Mouse (Mus musculus): Measurements from ENCODE around the gene Grk1. TPM values are rescaled to one million over a fixed set of nuclear protein-coding genes. Genes with fewer than 3 reads are reported as not detected.

Gene Grk1
- polyA plus RNA-seq, 1 experiment from 2014 or later = not detected

DNA sequence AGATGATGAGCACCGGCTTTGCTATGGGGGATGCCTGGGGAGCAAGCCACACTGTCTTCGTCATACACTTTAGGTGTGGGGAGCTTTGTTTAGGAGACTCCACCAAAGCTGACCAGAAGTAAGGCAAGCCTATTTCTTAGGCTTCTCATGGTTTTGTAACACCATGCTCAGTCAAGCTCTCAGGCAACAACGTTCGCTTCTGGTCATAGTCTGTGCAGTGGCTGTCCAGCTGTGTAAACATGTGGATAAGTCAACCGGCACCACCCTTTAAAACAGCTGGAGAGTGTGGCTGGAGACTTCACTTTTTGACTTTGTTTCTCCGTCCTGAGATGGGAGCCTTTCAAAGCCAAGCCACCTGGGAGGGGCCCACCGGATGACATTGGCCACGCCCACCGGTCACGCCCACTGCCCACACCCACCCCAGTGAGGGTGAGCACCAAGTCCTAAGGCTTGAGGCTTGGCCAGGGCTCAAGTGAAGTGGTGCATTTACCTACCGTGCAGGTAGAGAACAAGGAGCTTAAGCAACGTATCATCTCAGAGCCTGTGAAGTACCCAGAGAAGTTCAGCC lies 9.0 kb downstream of the Grk1 start:
- H3K27ac ChIP-seq (ENCODE audit: low read length) = no peak overlapping the region
- no peak overlapping the region for H3K9ac ChIP-seq (ENCODE audit: low read depth, low read length)
- no peak overlapping the region for H3K4me3 ChIP-seq (ENCODE audit: low read depth, low read length)
- no peaks in the 10 kb centered on the region for H3K9me3 ChIP-seq (replicated peaks; ENCODE audit: control insufficient read depth, low read length)
- 41% methylated on average over 12 of the region's 12 CpGs for WGBS (ENCODE audit: insufficient replicate concordance)
- no peak for ATAC-seq (ENCODE audit: low read depth)
- no peaks in the 10 kb centered on the region for H3K4me1 ChIP-seq (ENCODE audit: control insufficient read depth, low read depth, low read length)
- H3K4me2 ChIP-seq (ENCODE audit: low read depth, low read length) = no peak overlapping the region
- no peaks in the 10 kb centered on the region; the same call in 1 of the 2 replicates for H3K27me3 ChIP-seq (ENCODE audit: control insufficient read depth, insufficient read depth, low read depth, low read length)
- H3K36me3 ChIP-seq (ENCODE audit: control insufficient read depth, insufficient read depth) = no peaks in the 10 kb centered on the region

GRCm38 (mm10) chr8:13415879-13416278 lies 11.0 kb downstream of the Grk1 start:
- Histone ChIP-seq H3K4me3 (ENCODE audit: low read depth, low read length) (no peak overlapping the region), H3K9ac (ENCODE audit: low read depth, low read length) (no peak overlapping the region), H3K9me3 (replicated peaks; ENCODE audit: control insufficient read depth, low read length) (no peaks in the 10 kb centered on the region), H3K27me3 (ENCODE audit: control insufficient read depth, insufficient read depth, low read depth, low read length) (no peaks in the 10 kb centered on the region; the same call in 1 of the 2 replicates), H3K4me1 (ENCODE audit: control insufficient read depth, low read depth, low read length) (no peaks in the 10 kb centered on the region), H3K27ac (ENCODE audit: low read length) (no peak overlapping the region), H3K4me2 (ENCODE audit: low read depth, low read length) (no peak overlapping the region), H3K36me3 (ENCODE audit: control insufficient read depth, insufficient read depth) (no peaks in the 10 kb centered on the region)
- no peak for ATAC-seq (ENCODE audit: low read depth)
- 50% methylated on average over 10 of the region's 10 CpGs for WGBS (ENCODE audit: insufficient replicate concordance)

DNA sequence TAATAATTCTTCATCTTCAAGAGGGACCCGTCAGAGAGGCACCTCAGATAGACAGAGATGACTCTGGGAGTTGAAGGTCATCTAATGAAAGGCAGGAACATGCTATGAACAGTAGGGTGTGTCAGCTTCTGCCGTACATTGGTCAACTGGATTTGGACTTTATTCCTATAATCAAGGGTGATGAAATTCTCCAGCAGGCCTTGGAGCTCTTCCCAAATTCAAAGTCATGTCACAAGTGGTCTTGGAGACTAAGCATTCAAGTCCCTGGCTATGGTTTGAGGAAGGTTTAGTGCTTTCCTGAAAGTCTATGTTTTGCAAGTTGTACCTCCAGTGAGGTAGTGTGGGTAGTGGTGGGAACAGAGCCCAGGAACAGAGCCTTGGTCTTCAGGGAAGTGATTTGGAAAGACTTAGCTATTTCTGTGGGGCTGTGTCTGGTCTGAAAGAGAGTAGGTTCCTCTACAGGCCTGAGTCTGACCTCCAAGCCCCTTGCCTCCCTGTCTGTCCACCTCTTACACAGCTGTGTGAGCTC lies 14.3 kb downstream of the Grk1 start:
- ATAC-seq (ENCODE audit: low read depth) = no peak
- Histone ChIP-seq H3K27ac (ENCODE audit: low read length) (no peak overlapping the region), H3K4me1 (ENCODE audit: control insufficient read depth, low read depth, low read length) (no peaks in the 10 kb centered on the region), H3K9me3 (replicated peaks; ENCODE audit: control insufficient read depth, low read length) (no peaks in the 10 kb centered on the region), H3K9ac (ENCODE audit: low read depth, low read length) (no peak overlapping the region), H3K4me3 (ENCODE audit: low read depth, low read length) (no peak overlapping the region), H3K27me3 (ENCODE audit: control insufficient read depth, insufficient read depth, low read depth, low read length) (no peaks in the 10 kb centered on the region), H3K4me2 (ENCODE audit: low read depth, low read length) (no peak overlapping the region), H3K36me3 (ENCODE audit: control insufficient read depth, insufficient read depth) (no peaks in the 10 kb centered on the region)
- WGBS (ENCODE audit: insufficient replicate concordance) = 44% methylated on average over 2 of the region's 2 CpGs

DNA sequence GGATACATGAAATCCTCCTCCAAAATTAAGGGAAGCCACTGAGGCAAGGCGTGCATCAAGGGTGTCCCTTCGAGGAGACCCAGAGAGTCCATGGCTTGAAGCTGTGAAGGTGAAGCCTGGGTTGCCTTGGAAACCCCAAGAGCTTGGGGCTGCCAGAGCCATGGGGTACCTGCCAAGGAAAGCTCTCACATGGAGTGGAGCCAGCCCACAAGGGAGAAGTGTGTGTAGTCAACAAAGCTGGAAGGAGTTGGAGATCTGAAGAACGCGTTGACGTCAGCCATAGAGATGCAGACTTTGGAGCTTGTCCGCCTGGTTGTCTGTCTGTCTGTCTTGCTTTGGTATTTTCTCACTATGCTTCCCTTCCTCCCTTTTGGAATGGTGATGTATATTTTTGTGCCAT lies 16.1 kb downstream of the Grk1 start:
- no peaks in the 10 kb centered on the region for H3K27me3 ChIP-seq (ENCODE audit: control insufficient read depth, insufficient read depth, low read depth, low read length)
- 74% methylated on average over 6 of the region's 6 CpGs for WGBS (ENCODE audit: insufficient replicate concordance)
- no peak overlapping the region for H3K4me2 ChIP-seq (ENCODE audit: low read depth, low read length)
- H3K36me3 ChIP-seq (ENCODE audit: control insufficient read depth, insufficient read depth) = no peaks in the 10 kb centered on the region
- no peak for ATAC-seq (ENCODE audit: low read depth)
- no peaks in the 10 kb centered on the region for H3K4me1 ChIP-seq (ENCODE audit: control insufficient read depth, low read depth, low read length)
- H3K9ac ChIP-seq (ENCODE audit: low read depth, low read length) = no peak overlapping the region
- no peak overlapping the region for H3K4me3 ChIP-seq (ENCODE audit: low read depth, low read length)
- no peaks in the 10 kb centered on the region for H3K9me3 ChIP-seq (replicated peaks; ENCODE audit: control insufficient read depth, low read length)
- no peak overlapping the region for H3K27ac ChIP-seq (ENCODE audit: low read length)

- ATAC-seq (ENCODE audit: low read depth) = no peak
- H3K27ac ChIP-seq (ENCODE audit: low read length) = no peak overlapping the region
- no peaks in the 10 kb centered on the region for H3K9me3 ChIP-seq (replicated peaks; ENCODE audit: control insufficient read depth, low read length)
- 18% methylated on average over 6 of the region's 6 CpGs for WGBS (ENCODE audit: insufficient replicate concordance)
- H3K4me1 ChIP-seq (ENCODE audit: control insufficient read depth, low read depth, low read length) = no peaks in the 10 kb centered on the region
- no peaks in the 10 kb centered on the region for H3K27me3 ChIP-seq (ENCODE audit: control insufficient read depth, insufficient read depth, low read depth, low read length)
- H3K36me3 ChIP-seq (ENCODE audit: control insufficient read depth, insufficient read depth) = no peaks in the 10 kb centered on the region
- H3K4me2 ChIP-seq (ENCODE audit: low read depth, low read length) = no peak overlapping the region
- H3K9ac ChIP-seq (ENCODE audit: low read depth, low read length) = no peak overlapping the region
- H3K4me3 ChIP-seq (ENCODE audit: low read depth, low read length) = no peak overlapping the region
Observed at GRCm38 (mm10) chr8:13427351-13427750, 22.5 kb downstream of the Grk1 start.

DNA sequence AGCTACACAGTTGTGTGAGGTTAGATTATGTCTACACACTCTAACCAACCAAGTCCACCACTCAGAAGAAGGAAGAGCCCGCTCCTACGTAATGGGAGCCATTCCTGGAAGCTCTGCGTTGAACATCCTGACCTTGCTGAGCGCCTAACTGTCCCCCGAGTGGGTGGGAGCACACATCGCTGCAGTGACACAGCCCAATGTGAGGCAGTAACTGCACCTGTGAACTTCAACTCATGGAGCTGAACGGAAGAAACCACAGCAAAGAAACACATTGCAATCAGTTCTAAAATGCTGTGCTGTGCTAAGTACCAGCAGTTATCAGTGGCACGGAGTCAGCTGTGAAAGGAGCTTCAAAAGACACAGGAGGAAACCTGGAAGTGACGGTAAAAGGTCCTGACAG lies 23.3 kb downstream of the Grk1 start:
- WGBS (ENCODE audit: insufficient replicate concordance) = 53% methylated on average over 9 of the region's 9 CpGs
- no peak for ATAC-seq (ENCODE audit: low read depth)
- Histone ChIP-seq H3K36me3 (ENCODE audit: control insufficient read depth, insufficient read depth) (no peaks in the 10 kb centered on the region), H3K4me2 (ENCODE audit: low read depth, low read length) (no peak overlapping the region), H3K9me3 (replicated peaks; ENCODE audit: control insufficient read depth, low read length) (no peaks in the 10 kb centered on the region), H3K27ac (ENCODE audit: low read length) (no peak overlapping the region), H3K27me3 (ENCODE audit: control insufficient read depth, insufficient read depth, low read depth, low read length) (no peaks in the 10 kb centered on the region), H3K9ac (ENCODE audit: low read depth, low read length) (no peak overlapping the region), H3K4me1 (ENCODE audit: control insufficient read depth, low read depth, low read length) (no peaks in the 10 kb centered on the region), H3K4me3 (ENCODE audit: low read depth, low read length) (no peak overlapping the region)

GRCm38 (mm10) chr8:13430412-13430811 lies 25.5 kb downstream of the Grk1 start:
- no peaks in the 10 kb centered on the region for H3K9me3 ChIP-seq (replicated peaks; ENCODE audit: control insufficient read depth, low read length)
- no peak overlapping the region for H3K9ac ChIP-seq (ENCODE audit: low read depth, low read length)
- no peak overlapping the region for H3K4me3 ChIP-seq (ENCODE audit: low read depth, low read length)
- no peak overlapping the region for H3K27ac ChIP-seq (ENCODE audit: low read length)
- peaks cover 6% of the 10 kb centered on the region for H3K27me3 ChIP-seq (ENCODE audit: control insufficient read depth, insufficient read depth, low read depth, low read length)
- WGBS (ENCODE audit: insufficient replicate concordance) = 59% methylated on average over 7 of the region's 7 CpGs
- ATAC-seq (ENCODE audit: low read depth) = no peak
- no peak overlapping the region for H3K4me2 ChIP-seq (ENCODE audit: low read depth, low read length)
- no peaks in the 10 kb centered on the region for H3K36me3 ChIP-seq (ENCODE audit: control insufficient read depth, insufficient read depth)
- no peaks in the 10 kb centered on the region for H3K4me1 ChIP-seq (ENCODE audit: control insufficient read depth, low read depth, low read length)

DNA sequence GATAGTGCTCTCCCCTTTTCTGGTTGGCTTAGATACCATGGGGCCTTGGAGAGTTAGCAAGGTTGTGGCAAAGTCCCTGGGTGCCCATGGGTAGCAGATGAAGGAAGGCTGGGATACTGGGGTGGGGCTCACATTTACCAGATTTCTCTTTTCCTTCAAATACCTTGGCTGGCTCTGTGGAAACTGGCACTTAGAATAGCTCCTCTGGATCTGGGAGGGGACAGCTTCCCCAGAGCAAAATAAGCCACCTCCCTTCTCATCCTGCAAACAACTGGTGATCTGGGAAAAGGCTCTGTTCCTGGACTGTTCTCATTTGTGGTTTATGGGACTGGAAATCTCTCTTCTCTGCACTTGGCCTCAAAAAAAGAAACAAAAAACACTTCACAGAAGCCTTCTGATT lies 26.0 kb downstream of the Grk1 start:
- Histone ChIP-seq H3K4me2 (ENCODE audit: low read depth, low read length) (no peak overlapping the region), H3K27me3 (ENCODE audit: control insufficient read depth, insufficient read depth, low read depth, low read length) (peaks cover 10% of the 10 kb centered on the region), H3K36me3 (ENCODE audit: control insufficient read depth, insufficient read depth) (no peaks in the 10 kb centered on the region), H3K27ac (ENCODE audit: low read length) (no peak overlapping the region), H3K4me1 (ENCODE audit: control insufficient read depth, low read depth, low read length) (no peaks in the 10 kb centered on the region), H3K9ac (ENCODE audit: low read depth, low read length) (no peak overlapping the region), H3K4me3 (ENCODE audit: low read depth, low read length) (no peak overlapping the region), H3K9me3 (replicated peaks; ENCODE audit: control insufficient read depth, low read length) (no peaks in the 10 kb centered on the region)
- no peak for ATAC-seq (ENCODE audit: low read depth)

DNA sequence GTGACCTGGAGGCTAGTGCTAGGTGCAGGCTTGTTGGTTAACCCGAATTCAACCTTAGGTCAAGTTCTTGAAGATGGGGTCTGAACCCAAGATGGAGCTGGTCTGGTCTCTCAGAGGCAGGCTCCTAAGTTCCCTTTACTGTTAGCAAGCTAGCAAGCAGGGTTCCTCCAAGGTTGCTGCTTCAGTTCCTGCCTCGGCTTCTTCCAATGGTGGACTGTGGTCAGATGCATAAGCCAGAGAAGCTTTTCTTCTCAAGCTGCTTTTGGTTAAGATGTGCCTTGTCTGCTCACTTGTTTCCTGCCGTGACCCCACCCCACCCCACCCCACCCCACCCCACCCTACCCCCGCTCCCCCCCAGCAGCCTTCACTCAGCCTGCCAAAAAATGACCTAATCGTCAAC lies 28.2 kb downstream of the Grk1 start:
- 33% methylated on average over 4 of the region's 5 CpGs for WGBS (ENCODE audit: insufficient replicate concordance)
- Histone ChIP-seq H3K4me3 (ENCODE audit: low read depth, low read length) (no peak overlapping the region), H3K4me1 (ENCODE audit: control insufficient read depth, low read depth, low read length) (no peaks in the 10 kb centered on the region), H3K4me2 (ENCODE audit: low read depth, low read length) (no peak overlapping the region), H3K36me3 (ENCODE audit: control insufficient read depth, insufficient read depth) (no peaks in the 10 kb centered on the region), H3K27ac (ENCODE audit: low read length) (no peak overlapping the region), H3K9me3 (replicated peaks; ENCODE audit: control insufficient read depth, low read length) (no peaks in the 10 kb centered on the region), H3K27me3 (ENCODE audit: control insufficient read depth, insufficient read depth, low read depth, low read length) (peaks cover 16% of the 10 kb centered on the region), H3K9ac (ENCODE audit: low read depth, low read length) (no peak overlapping the region)
- ATAC-seq (ENCODE audit: low read depth) = no peak
